Mouse (Mus musculus) lung, embryonic 14.5 days (tissue): Measurements from ENCODE around the gene Med21. TPM values are rescaled to one million over a fixed set of nuclear protein-coding genes. Genes with fewer than 3 reads are reported as not detected.

ENCODE experiments used
- ATAC-seq: fragments of 200-750 bp; cut with Nextera tagmentation; 2 replicates; pipeline ENCODE4 v1.8.0; 2017; ENCODE audit warnings: mild to moderate bottlenecking, moderate TSS enrichment, moderate library complexity; ENCODE audit not compliant: insufficient read depth
- DNase-seq: peaks from one replicate; pipeline ENCODE4 v3.0.0-alpha.2; 2015
- H3K27ac ChIP-seq: fragments of 300-500 bp; sonication (generic); 2 replicates; pipeline ENCODE4 v1.5.1; 2014; ENCODE audit warnings: low read depth, mild to moderate bottlenecking, moderate library complexity
- H3K27me3 ChIP-seq: fragments of 300-500 bp; sonication (generic); 2 replicates; pipeline ENCODE4 v1.6.1; 2014; ENCODE audit warnings: low read length, control low read depth; ENCODE audit not compliant: insufficient read depth
- H3K36me3 ChIP-seq: fragments of 300-500 bp; sonication (generic); 2 replicates; pipeline ENCODE4 v1.6.1; 2014; ENCODE audit warnings: control low read depth; ENCODE audit not compliant: insufficient read depth
- H3K4me1 ChIP-seq: fragments of 300-500 bp; sonication (generic); 2 replicates; pipeline ENCODE4 v1.6.1; 2014; ENCODE audit warnings: antibody characterized with exemption, control low read depth; ENCODE audit not compliant: insufficient read depth
- H3K4me2 ChIP-seq: fragments of 300-500 bp; sonication (generic); 2 replicates; pipeline ENCODE4 v1.6.1; 2014; ENCODE audit warnings: mild to moderate bottlenecking
- H3K4me3 ChIP-seq: fragments of 300-500 bp; sonication (generic); 2 replicates; pipeline ENCODE4 v1.5.1; 2014; ENCODE audit warnings: low read depth, low read length
- H3K9ac ChIP-seq: fragments of 300-500 bp; sonication (generic); 2 replicates; pipeline ENCODE4 v1.6.1; 2014
- H3K9me3 ChIP-seq: fragments of 300-500 bp; sonication (generic); 2 replicates; pipeline ENCODE4 v1.6.1; 2016; ENCODE audit warnings: low read depth, low read length, control low read depth
- CTCF ChIP-seq: IDR thresholded peaks from 2 replicates; pipeline ENCODE4 v1.5.1; 2016; ENCODE audit warnings: antibody characterized with exemption, low read depth
- WGBS: fragments of 180-500 bp; shearing (Covaris S2); extraction: QIAGEN DNeasy Blood & Tissue Kit; methylation state at CpG from one replicate; pipeline ENCODE4 v1.1.7; 2014; 5-methylcytosine and 5-hydroxymethylcytosine counted together
- polyA plus RNA-seq: library from polyadenylated mRNA; unstranded; fragments of >200 nt; fragmentation: Nextera tagmentation; extraction: Ambion mirVana; gene quantifications from 2 replicates; pipeline ENCODE4 v1.2.1, GENCODE M21; 2014

Med21 gene
- polyA plus RNA-seq, 1 experiment from 2014 or later, result 138 TPM

GRCm38 (mm10) chr6:146632403-146632802, 9.9 kb upstream of the Med21 start:
- H3K4me2 ChIP-seq, result 0 out of 2 replicates have a peak overlapping the region, but pooled peaks have one; percentile 8
- ATAC-seq (no peak), DNase-seq (no peak)
- no peaks in the 10 kb centered on the region for H3K9me3 ChIP-seq
- peaks cover 3% of the 10 kb centered on the region; the same call in 1 of the 2 replicates for H3K4me1 ChIP-seq
- no peaks in the 10 kb centered on the region for H3K36me3 ChIP-seq
- WGBS, result 67% methylated on average over 9 of the region's 9 CpGs
- no peak for TF ChIP-seq CTCF
- no peaks in the 10 kb centered on the region for H3K27me3 ChIP-seq
- no peak overlapping the region for H3K9ac ChIP-seq
- no peak overlapping the region for H3K27ac ChIP-seq
- H3K4me3 ChIP-seq, result no peak overlapping the region

GRCm38 (mm10) chr6:146633097-146633496, 9.2 kb upstream of the Med21 start:
- no peak overlapping the region for H3K27ac ChIP-seq
- no peaks in the 10 kb centered on the region for H3K9me3 ChIP-seq
- peak overlapping the region; percentile 69; the same call in 1 of the 2 replicates for H3K4me3 ChIP-seq
- H3K4me2 ChIP-seq, result peak overlapping the region; percentile 79
- 0 out of 2 replicates have a peak overlapping the region, but pooled peaks have one; percentile 24 for H3K9ac ChIP-seq
- no peaks in the 10 kb centered on the region for H3K36me3 ChIP-seq
- DNase-seq (peak; percentile 16), ATAC-seq (no peak)
- H3K27me3 ChIP-seq, result no peaks in the 10 kb centered on the region
- H3K4me1 ChIP-seq, result peaks cover 3% of the 10 kb centered on the region; the same call in 1 of the 2 replicates
- no peak for TF ChIP-seq CTCF
- WGBS, result 53% methylated on average over 8 of the region's 8 CpGs

- peak overlapping the region; percentile 87 for H3K27ac ChIP-seq
- no peaks in the 10 kb centered on the region for H3K36me3 ChIP-seq
- peaks cover 3% of the 10 kb centered on the region; the same call in 1 of the 2 replicates for H3K4me1 ChIP-seq
- WGBS, result 11% methylated on average over 14 of the region's 14 CpGs
- H3K9me3 ChIP-seq, result no peaks in the 10 kb centered on the region
- no peak for TF ChIP-seq CTCF
- peak overlapping the region; percentile 69 for H3K4me3 ChIP-seq
- DNase-seq (peak; percentile 52), ATAC-seq (no peak)
- peak overlapping the region; percentile 79 for H3K4me2 ChIP-seq
- H3K27me3 ChIP-seq, result no peaks in the 10 kb centered on the region
- H3K9ac ChIP-seq, result peak overlapping the region; percentile 76
Observed at GRCm38 (mm10) chr6:146633629-146634014, 8.7 kb upstream of the Med21 start.

GRCm38 (mm10) chr6:146634015-146634722, 8.2 kb upstream of the Med21 start:
- Histone ChIP-seq H3K9ac (peak overlapping the region; percentile 76), H3K27ac (peak overlapping the region; percentile 87), H3K4me1 (peaks cover 3% of the 10 kb centered on the region; the same call in 1 of the 2 replicates), H3K27me3 (no peaks in the 10 kb centered on the region), H3K4me3 (peak overlapping the region; percentile 69), H3K36me3 (no peaks in the 10 kb centered on the region), H3K4me2 (peak overlapping the region; percentile 79), H3K9me3 (no peaks in the 10 kb centered on the region)
- peak; percentile 95 for DNase-seq
- under 1% methylated on average over 82 of the region's 82 CpGs for WGBS
- peak; percentile 94 for ATAC-seq
- TF ChIP-seq CTCF, result no peak

- DNase-seq, result peak; percentile 33
- Histone ChIP-seq H3K36me3 (no peaks in the 10 kb centered on the region), H3K27ac (no peak overlapping the region), H3K4me2 (peak overlapping the region; percentile 79), H3K4me1 (peaks cover 3% of the 10 kb centered on the region; the same call in 1 of the 2 replicates), H3K27me3 (no peaks in the 10 kb centered on the region), H3K9me3 (no peaks in the 10 kb centered on the region), H3K4me3 (no peak overlapping the region), H3K9ac (no peak overlapping the region)
- ATAC-seq, result no peak
- WGBS, result 58% methylated on average over 4 of the region's 4 CpGs
- TF ChIP-seq CTCF, result no peak
Observed at GRCm38 (mm10) chr6:146634759-146635606, 7.4 kb upstream of the Med21 start.

GRCm38 (mm10) chr6:146636482-146636881, 5.9 kb upstream of the Med21 start:
- 62% methylated on average over 5 of the region's 5 CpGs for WGBS
- ATAC-seq, result no peak
- no peak for DNase-seq
- no peak for TF ChIP-seq CTCF
- no peaks in the 10 kb centered on the region for H3K27me3 ChIP-seq
- no peaks in the 10 kb centered on the region for H3K9me3 ChIP-seq
- no peak overlapping the region for H3K27ac ChIP-seq
- no peaks in the 10 kb centered on the region for H3K36me3 ChIP-seq
- peaks cover 3% of the 10 kb centered on the region; the same call in 1 of the 2 replicates for H3K4me1 ChIP-seq
- no peak overlapping the region for H3K4me3 ChIP-seq
- H3K4me2 ChIP-seq, result no peak overlapping the region
- H3K9ac ChIP-seq, result no peak overlapping the region
